In the genomic region with DNA sequence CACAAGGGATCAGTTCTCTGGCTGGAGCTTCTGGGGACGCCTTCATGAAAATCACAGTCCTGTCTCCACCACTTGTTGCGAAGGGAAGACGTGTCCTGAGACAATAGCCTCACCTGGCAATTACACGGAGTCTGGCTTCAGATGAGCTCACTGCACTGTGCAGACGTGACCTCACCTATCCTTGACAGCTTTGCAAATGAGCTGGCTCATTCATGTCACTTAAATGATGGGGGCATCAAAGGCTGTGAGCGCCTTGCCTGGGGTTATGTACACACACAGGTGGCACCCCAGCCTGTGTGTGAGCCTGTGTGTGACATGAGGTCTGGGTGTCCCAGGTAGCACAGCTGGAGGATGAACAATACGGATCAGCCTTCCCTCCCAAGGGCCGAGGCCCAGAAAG, we compare ENCODE assay signal across 28 mouse cellular contexts. TPM values are rescaled to one million over a fixed set of nuclear protein-coding genes. Genes with fewer than 3 reads are reported as not detected.
A peak's percentile ranks its signal among the peaks of the same experiment; 100 is the strongest.
DNase-seq lines count a peak whose midpoint lies in the region; ATAC-seq and TF ChIP-seq lines count a peak whose summit lies in the region.
"Had no signal": no experiment of that assay in that cellular context is flagged by ENCODE, and none has a peak within 500 bp of the region (broad histone marks: within the 10 kb centered on the region; RNA-seq: fewer than 3 reads in every experiment).

No protein-coding gene starts in this region.

- H3K27ac ChIP-seq in forebrain, embryonic 10.5 days: 0 out of 2 replicates have a peak overlapping the region, but pooled peaks have one; percentile 20
- H3K27ac ChIP-seq in forebrain, postnatal 0 days (ENCODE audit: low read depth, low read length): no peak overlapping the region
- no peak overlapping the region for H3K27ac ChIP-seq in hindbrain, postnatal 0 days
- H3K27ac ChIP-seq in hindbrain, embryonic 16.5 days (ENCODE audit: low read depth, low read length): no peak overlapping the region
- H3K27ac ChIP-seq in midbrain, embryonic 13.5 days: no peak overlapping the region
- no peak overlapping the region for H3K27ac ChIP-seq in midbrain, embryonic 15.5 days
- H3K27ac ChIP-seq: embryonic facial prominence, embryonic 12.5 days; forebrain, embryonic 13.5 days; gastrocnemius, adult 2 months; heart, embryonic 13.5 days; hindbrain, embryonic 12.5 days had no signal

- no peak overlapping the region for H3K4me3 ChIP-seq in forebrain, embryonic 10.5 days
- H3K4me3 ChIP-seq in forebrain, postnatal 0 days (ENCODE audit: low read depth, low read length): no peak overlapping the region
- no peak overlapping the region for H3K4me3 ChIP-seq in hindbrain, postnatal 0 days (ENCODE audit: low read length)
- no peak overlapping the region for H3K4me3 ChIP-seq in hindbrain, embryonic 16.5 days (ENCODE audit: low read length)
- H3K4me3 ChIP-seq in midbrain, embryonic 13.5 days (replicated peaks): no peak overlapping the region
- no peak overlapping the region for H3K4me3 ChIP-seq in midbrain, embryonic 15.5 days
- H3K4me3 ChIP-seq: embryonic facial prominence, embryonic 12.5 days; erythroblast, embryonic 14.5 days; forebrain, embryonic 13.5 days; gastrocnemius, adult 2 months; heart, embryonic 13.5 days; hindbrain, embryonic 12.5 days had no signal

- TF ChIP-seq CTCF in forebrain, postnatal 0 days (IDR thresholded peaks at IDR 0.05; ENCODE audit: low read depth): no peak
- no peak for TF ChIP-seq CTCF in hindbrain, postnatal 0 days (IDR thresholded peaks at IDR 0.05; ENCODE audit: low read depth)

- 74% methylated on average over 8 of the region's 8 CpGs for WGBS in forebrain, embryonic 10.5 days
- 65% methylated on average over 8 of the region's 8 CpGs for WGBS in forebrain, postnatal 0 days
- 73% methylated on average over 8 of the region's 8 CpGs for WGBS in hindbrain, postnatal 0 days
- 74% methylated on average over 8 of the region's 8 CpGs for WGBS in hindbrain, embryonic 16.5 days
- WGBS in midbrain, embryonic 13.5 days: 79% methylated on average over 8 of the region's 8 CpGs
- 78% methylated on average over 8 of the region's 8 CpGs for WGBS in midbrain, embryonic 15.5 days

- H3K9me3 ChIP-seq in forebrain, embryonic 10.5 days: no peaks in the 10 kb centered on the region
- H3K9me3 ChIP-seq in forebrain, postnatal 0 days (ENCODE audit: low read length): no peaks in the 10 kb centered on the region
- no peaks in the 10 kb centered on the region for H3K9me3 ChIP-seq in hindbrain, postnatal 0 days (ENCODE audit: low read length)
- no peaks in the 10 kb centered on the region for H3K9me3 ChIP-seq in hindbrain, embryonic 16.5 days (ENCODE audit: control insufficient read depth, low read length)
- H3K9me3 ChIP-seq in midbrain, embryonic 13.5 days: no peaks in the 10 kb centered on the region
- H3K9me3 ChIP-seq in midbrain, embryonic 15.5 days: no peaks in the 10 kb centered on the region
- H3K9me3 ChIP-seq: embryonic facial prominence, embryonic 12.5 days; forebrain, embryonic 13.5 days; G1E; heart, embryonic 13.5 days; hindbrain, embryonic 12.5 days had no signal

- no peak for DNase-seq in forebrain, embryonic 10.5 days (ENCODE audit: extremely low spot score, low spot score)
- DNase-seq in forebrain, postnatal 0 days: no peak
- no peak for DNase-seq in hindbrain, postnatal 0 days (ENCODE audit: low spot score)
- DNase-seq: adrenal gland, postnatal 10 days; adrenal gland, postnatal 36 days; B cell, adult 2 months; cerebellum, adult 18-20 months; cerebellum, adult 9-10 months; cerebellum, postnatal 14 days; gastrocnemius, adult 2 months; gastrocnemius, postnatal 14 days; heart, adult 18-20 months; heart, postnatal 14 days; heart, postnatal 4 days; kidney, adult 11 months had no signal

- H3K4me2 ChIP-seq in forebrain, postnatal 0 days (ENCODE audit: low read depth): no peak overlapping the region
- no peak overlapping the region for H3K4me2 ChIP-seq in hindbrain, postnatal 0 days (ENCODE audit: low read depth, low read length)
- H3K4me2 ChIP-seq in hindbrain, embryonic 16.5 days (ENCODE audit: low read length): no peak overlapping the region
- no peak overlapping the region for H3K4me2 ChIP-seq in midbrain, embryonic 13.5 days (replicated peaks)
- no peak overlapping the region for H3K4me2 ChIP-seq in midbrain, embryonic 15.5 days
- H3K4me2 ChIP-seq: embryonic facial prominence, embryonic 12.5 days; forebrain, embryonic 13.5 days; heart, embryonic 13.5 days; hindbrain, embryonic 12.5 days had no signal

- H3K27me3 ChIP-seq in forebrain, embryonic 10.5 days (ENCODE audit: poor library complexity, severe bottlenecking): no peaks in the 10 kb centered on the region
- no peaks in the 10 kb centered on the region for H3K27me3 ChIP-seq in forebrain, postnatal 0 days (ENCODE audit: insufficient read depth, low read length)
- no peaks in the 10 kb centered on the region for H3K27me3 ChIP-seq in hindbrain, postnatal 0 days (ENCODE audit: insufficient read depth, low read length)
- no peaks in the 10 kb centered on the region for H3K27me3 ChIP-seq in hindbrain, embryonic 16.5 days (replicated peaks; ENCODE audit: control insufficient read depth, insufficient read depth, low read length)
- no peaks in the 10 kb centered on the region for H3K27me3 ChIP-seq in midbrain, embryonic 13.5 days
- no peaks in the 10 kb centered on the region for H3K27me3 ChIP-seq in midbrain, embryonic 15.5 days (replicated peaks)
- H3K27me3 ChIP-seq: CH12.LX; embryonic facial prominence, embryonic 12.5 days; forebrain, embryonic 13.5 days; heart, embryonic 13.5 days; hindbrain, embryonic 12.5 days had no signal

- no peak overlapping the region for H3K9ac ChIP-seq in forebrain, postnatal 0 days
- H3K9ac ChIP-seq in hindbrain, postnatal 0 days (replicated peaks; ENCODE audit: low read length): no peak overlapping the region
- no peak overlapping the region for H3K9ac ChIP-seq in hindbrain, embryonic 16.5 days (ENCODE audit: low read depth, low read length)
- no peak overlapping the region for H3K9ac ChIP-seq in midbrain, embryonic 13.5 days (replicated peaks)
- H3K9ac ChIP-seq in midbrain, embryonic 15.5 days: no peak overlapping the region
- H3K9ac ChIP-seq: embryonic facial prominence, embryonic 12.5 days; forebrain, embryonic 13.5 days; heart, embryonic 13.5 days; hindbrain, embryonic 12.5 days had no signal

- 0 out of 2 replicates have a peak, but pooled peaks cover 8% of the 10 kb centered on the region for H3K4me1 ChIP-seq in forebrain, embryonic 10.5 days
- no peaks in the 10 kb centered on the region for H3K4me1 ChIP-seq in forebrain, postnatal 0 days (ENCODE audit: insufficient read depth)
- H3K4me1 ChIP-seq in hindbrain, postnatal 0 days (ENCODE audit: insufficient read depth, low read length): no peaks in the 10 kb centered on the region
- no peaks in the 10 kb centered on the region for H3K4me1 ChIP-seq in hindbrain, embryonic 16.5 days (ENCODE audit: control insufficient read depth, insufficient read depth, low read depth, low read length)
- no peaks in the 10 kb centered on the region for H3K4me1 ChIP-seq in midbrain, embryonic 13.5 days (replicated peaks)
- H3K4me1 ChIP-seq in midbrain, embryonic 15.5 days: no peaks in the 10 kb centered on the region
- H3K4me1 ChIP-seq: embryonic facial prominence, embryonic 12.5 days; forebrain, embryonic 13.5 days; heart, embryonic 13.5 days; hindbrain, embryonic 12.5 days had no signal

- ATAC-seq in forebrain, postnatal 0 days: no peak
- ATAC-seq in hindbrain, postnatal 0 days: peak; percentile 50; the same call in 1 of the 2 replicates
- no peak for ATAC-seq in hindbrain, embryonic 16.5 days
- ATAC-seq in midbrain, embryonic 13.5 days: 0 out of 2 replicates have a peak, but pooled peaks have one; percentile 11
- ATAC-seq in midbrain, embryonic 15.5 days (replicated peaks): no peak
- ATAC-seq: forebrain, embryonic 13.5 days; forebrain, embryonic 16.5 days; Patski had no signal

- no peaks in the 10 kb centered on the region for H3K36me3 ChIP-seq in forebrain, embryonic 10.5 days (replicated peaks)
- no peaks in the 10 kb centered on the region for H3K36me3 ChIP-seq in forebrain, postnatal 0 days (ENCODE audit: insufficient read depth)
- no peaks in the 10 kb centered on the region for H3K36me3 ChIP-seq in hindbrain, postnatal 0 days (ENCODE audit: insufficient read depth, low read length)
- H3K36me3 ChIP-seq in hindbrain, embryonic 16.5 days (ENCODE audit: control insufficient read depth, insufficient read depth, low read length): no peaks in the 10 kb centered on the region
- no peaks in the 10 kb centered on the region for H3K36me3 ChIP-seq in midbrain, embryonic 13.5 days
- no peaks in the 10 kb centered on the region for H3K36me3 ChIP-seq in midbrain, embryonic 15.5 days (replicated peaks)
- H3K36me3 ChIP-seq: embryonic facial prominence, embryonic 12.5 days; G1E; heart, embryonic 13.5 days; hindbrain, embryonic 12.5 days had no signal

RNA-seq across cellular contexts. Expression of gene Creg2, which starts 27.6 kb away (rescaled TPM):
- 0.05 TPM in 1 of 2 replicates, not detected in the other for polyA plus RNA-seq in forebrain, embryonic 10.5 days (2016; fragmentation: Nextera tagmentation; extraction: Ambion mirVana)
- total RNA-seq in forebrain, postnatal 0 days (2014; rRNA removed): 9.8 and 13.1 TPM in 2 replicates
- 2.8 and 6.9 TPM in 2 replicates for polyA plus RNA-seq in forebrain, postnatal 0 days (2015; fragmentation: Nextera tagmentation; extraction: Ambion mirVana)
- 17.6 and 20.2 TPM in 2 replicates for total RNA-seq in hindbrain, postnatal 0 days (2014; rRNA removed)
- 14.1 and 15.7 TPM in 2 replicates for polyA plus RNA-seq in hindbrain, postnatal 0 days (2015; fragmentation: Nextera tagmentation; extraction: Ambion mirVana)
- 9.4 and 12.5 TPM in 2 replicates for polyA plus RNA-seq in hindbrain, embryonic 16.5 days (2015; fragmentation: Nextera tagmentation; extraction: Ambion mirVana)
- 3.7 and 3.8 TPM in 2 replicates for polyA plus RNA-seq in midbrain, embryonic 13.5 days (2015; fragmentation: Nextera tagmentation; extraction: Ambion mirVana)
- polyA plus RNA-seq in midbrain, embryonic 15.5 days (2015; fragmentation: Nextera tagmentation; extraction: Ambion mirVana): 8.2 and 9.3 TPM in 2 replicates
- total RNA-seq: CH12.LX; heart, postnatal 14 days; heart, postnatal 4 days had no signal
- polyA plus RNA-seq: erythroblast, embryonic 14.5 days; G1E; heart, embryonic 13.5 days; Patski had no signal

RNA-seq across cellular contexts. Expression of gene Rfx8, which starts 41.9 kb away (rescaled TPM):
- 0.22 and 0.34 TPM in 2 replicates for polyA plus RNA-seq in forebrain, embryonic 10.5 days (2016; fragmentation: Nextera tagmentation; extraction: Ambion mirVana)
- total RNA-seq in forebrain, postnatal 0 days (2014; rRNA removed): 0.52 TPM in 1 of 2 replicates, not detected in the other
- 0.22 and 0.34 TPM in 2 replicates for polyA plus RNA-seq in forebrain, postnatal 0 days (2015; fragmentation: Nextera tagmentation; extraction: Ambion mirVana)
- 0.10 and 0.97 TPM in 2 replicates for total RNA-seq in hindbrain, postnatal 0 days (2014; rRNA removed)
- 0.39 and 0.68 TPM in 2 replicates for polyA plus RNA-seq in hindbrain, postnatal 0 days (2015; fragmentation: Nextera tagmentation; extraction: Ambion mirVana)
- polyA plus RNA-seq in hindbrain, embryonic 16.5 days (2015; fragmentation: Nextera tagmentation; extraction: Ambion mirVana): 0.23 and 0.30 TPM in 2 replicates
- 0.13 and 0.28 TPM in 2 replicates for polyA plus RNA-seq in midbrain, embryonic 13.5 days (2015; fragmentation: Nextera tagmentation; extraction: Ambion mirVana)
- polyA plus RNA-seq in midbrain, embryonic 15.5 days (2015; fragmentation: Nextera tagmentation; extraction: Ambion mirVana): 0.31 and 0.32 TPM in 2 replicates
- total RNA-seq: adrenal gland, adult 18-20 months; CH12.LX; gastrocnemius, adult 2 months had no signal
- polyA plus RNA-seq: G1E, Patski had no signal

Comparison
In these comparisons a context has a peak if more than half of its experiments do, and no peak if none do; other contexts are left out.
1. ATAC-seq: peak in hindbrain, postnatal 0 days (single experiment) and midbrain, embryonic 13.5 days (single experiment); none in forebrain, postnatal 0 days (single experiment), hindbrain, embryonic 16.5 days (single experiment) and midbrain, embryonic 15.5 days (single experiment).